Mouse (Mus musculus): ENCODE measurements around the gene Rnd2. TPM values are rescaled to one million over a fixed set of nuclear protein-coding genes. Genes with fewer than 3 reads are reported as not detected.

Rnd2 gene
- polyA plus RNA-seq, 1 experiment = 11.4 TPM

DNA sequence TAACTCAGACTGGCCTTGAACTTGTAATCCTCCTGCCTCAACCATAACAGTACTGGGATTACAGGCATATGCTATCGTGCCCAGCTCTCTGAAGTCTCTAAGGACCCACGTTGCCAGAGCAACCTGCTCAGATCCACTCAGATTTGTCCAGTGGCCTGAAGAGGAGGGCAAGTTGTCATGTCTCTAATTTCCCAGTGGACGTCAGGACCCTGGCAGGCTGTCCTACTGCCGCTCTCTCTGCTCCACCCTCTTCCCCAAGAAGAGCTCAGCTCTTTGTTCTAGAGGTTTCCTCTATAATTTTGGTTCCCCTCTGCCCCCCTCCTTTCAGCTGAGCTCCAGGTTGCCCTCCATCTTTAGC is 12.4 kb downstream of the Rnd2 start:
- TF ChIP-seq CTCF (IDR thresholded peaks at IDR 0.05; ENCODE audit: low read depth, low read length) (no peak), POLR2A (IDR thresholded peaks at IDR 0.05; ENCODE audit: borderline replicate concordance, low read depth, low read length) (no peak)
- H3K27ac ChIP-seq (ENCODE audit: insufficient read depth, low read depth, low read length) = no peak overlapping the region
- no peak overlapping the region for H3K4me3 ChIP-seq (ENCODE audit: insufficient read depth, low read length)
- no peaks in the 10 kb centered on the region for H3K4me1 ChIP-seq (ENCODE audit: control insufficient read depth, insufficient read depth, low read length)

- H3K27ac ChIP-seq (ENCODE audit: insufficient read depth, low read depth, low read length) = no peak overlapping the region
- no peaks in the 10 kb centered on the region for H3K4me1 ChIP-seq (ENCODE audit: control insufficient read depth, insufficient read depth, low read length)
- TF ChIP-seq CTCF (IDR thresholded peaks at IDR 0.05; ENCODE audit: low read depth, low read length) (no peak), POLR2A (IDR thresholded peaks at IDR 0.05; ENCODE audit: borderline replicate concordance, low read depth, low read length) (no peak)
- H3K4me3 ChIP-seq (ENCODE audit: insufficient read depth, low read length) = no peak overlapping the region
Measured at GRCm38 (mm10) chr11:101477552-101478211, 12.9 kb downstream of the Rnd2 start.

DNA sequence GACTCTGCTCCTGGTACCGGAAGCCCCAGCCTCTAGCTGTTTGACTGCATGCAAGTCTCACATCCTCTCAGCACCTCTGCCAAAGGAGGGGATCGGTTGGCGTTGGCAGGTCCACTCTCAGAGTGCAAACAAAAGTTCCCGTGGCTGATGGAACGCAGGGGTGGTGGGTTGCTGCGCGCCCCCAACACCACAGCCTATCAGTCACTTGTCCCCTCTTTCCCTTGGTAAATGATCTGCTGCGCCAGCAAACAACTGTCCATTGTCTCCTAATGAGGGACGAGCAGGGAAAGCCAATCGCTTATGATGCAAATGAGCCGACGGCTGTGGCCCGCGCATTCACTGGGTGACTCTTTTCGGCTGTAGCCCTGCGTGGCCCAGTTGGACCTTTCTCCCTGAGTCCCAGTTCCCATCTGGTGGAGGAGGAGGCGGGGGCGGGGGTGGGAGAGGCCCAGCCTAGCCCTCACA is 14.4 kb downstream of the Rnd2 start:
- H3K27ac ChIP-seq (ENCODE audit: insufficient read depth, low read depth, low read length) = no peak overlapping the region
- TF ChIP-seq CTCF (IDR thresholded peaks at IDR 0.05; ENCODE audit: low read depth, low read length) = no peak
- TF ChIP-seq POLR2A (IDR thresholded peaks at IDR 0.05; ENCODE audit: borderline replicate concordance, low read depth, low read length) = no peak

GRCm38 (mm10) chr11:101480912-101481311 is 16.1 kb downstream of the Rnd2 start:
- Histone ChIP-seq H3K4me3 (ENCODE audit: insufficient read depth, low read length) (no peak overlapping the region), H3K27ac (ENCODE audit: insufficient read depth, low read depth, low read length) (no peak overlapping the region), H3K4me1 (ENCODE audit: control insufficient read depth, insufficient read depth, low read length) (no peaks in the 10 kb centered on the region)
- TF ChIP-seq POLR2A (IDR thresholded peaks at IDR 0.05; ENCODE audit: borderline replicate concordance, low read depth, low read length) (no peak), CTCF (IDR thresholded peaks at IDR 0.05; ENCODE audit: low read depth, low read length) (no peak)

More for the DNA sequence above, 14.4 kb downstream of the Rnd2 start:
- H3K4me1 ChIP-seq (ENCODE audit: control insufficient read depth, insufficient read depth, low read length) = no peaks in the 10 kb centered on the region
- H3K4me3 ChIP-seq (ENCODE audit: insufficient read depth, low read length) = no peak overlapping the region

DNA sequence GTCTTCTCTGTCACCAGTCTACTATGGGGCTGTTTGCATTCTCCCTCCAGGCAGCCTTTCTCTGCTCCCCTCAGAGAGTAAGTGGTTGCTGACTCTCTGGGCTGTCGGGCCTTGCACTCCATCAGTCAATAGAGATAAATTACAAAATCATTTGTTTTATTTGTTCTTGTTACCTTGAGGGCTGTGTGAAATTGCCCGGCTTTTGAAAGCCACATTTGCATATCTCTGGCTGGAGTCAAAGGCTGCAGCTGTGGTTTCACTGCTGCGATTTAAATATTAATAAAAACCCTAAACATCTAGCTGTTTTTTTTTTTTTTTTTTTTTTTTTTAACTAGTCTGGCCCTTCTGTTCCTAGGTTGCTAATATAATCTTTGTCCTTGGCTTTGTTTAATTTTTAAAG is 19.0 kb downstream of the Rnd2 start:
- Histone ChIP-seq H3K4me3 (ENCODE audit: insufficient read depth, low read length) (no peak overlapping the region), H3K4me1 (ENCODE audit: control insufficient read depth, insufficient read depth, low read length) (no peaks in the 10 kb centered on the region), H3K27ac (ENCODE audit: insufficient read depth, low read depth, low read length) (no peak overlapping the region)
- TF ChIP-seq POLR2A (IDR thresholded peaks at IDR 0.05; ENCODE audit: borderline replicate concordance, low read depth, low read length) (no peak), CTCF (IDR thresholded peaks at IDR 0.05; ENCODE audit: low read depth, low read length) (no peak)

GRCm38 (mm10) chr11:101484245-101484644 is 19.4 kb downstream of the Rnd2 start:
- Histone ChIP-seq H3K27ac (ENCODE audit: insufficient read depth, low read depth, low read length) (no peak overlapping the region), H3K4me1 (ENCODE audit: control insufficient read depth, insufficient read depth, low read length) (no peaks in the 10 kb centered on the region), H3K4me3 (ENCODE audit: insufficient read depth, low read length) (no peak overlapping the region)
- no peak for TF ChIP-seq CTCF (IDR thresholded peaks at IDR 0.05; ENCODE audit: low read depth, low read length)
- no peak for TF ChIP-seq POLR2A (IDR thresholded peaks at IDR 0.05; ENCODE audit: borderline replicate concordance, low read depth, low read length)

- no peak for TF ChIP-seq CTCF (IDR thresholded peaks at IDR 0.05; ENCODE audit: low read depth, low read length)
- TF ChIP-seq POLR2A (IDR thresholded peaks at IDR 0.05; ENCODE audit: borderline replicate concordance, low read depth, low read length) = no peak
- no peak overlapping the region for H3K27ac ChIP-seq (ENCODE audit: insufficient read depth, low read depth, low read length)
- H3K4me3 ChIP-seq (ENCODE audit: insufficient read depth, low read length) = no peak overlapping the region
- no peaks in the 10 kb centered on the region for H3K4me1 ChIP-seq (ENCODE audit: control insufficient read depth, insufficient read depth, low read length)
Measured at GRCm38 (mm10) chr11:101484814-101485213, 20.0 kb downstream of the Rnd2 start.

DNA sequence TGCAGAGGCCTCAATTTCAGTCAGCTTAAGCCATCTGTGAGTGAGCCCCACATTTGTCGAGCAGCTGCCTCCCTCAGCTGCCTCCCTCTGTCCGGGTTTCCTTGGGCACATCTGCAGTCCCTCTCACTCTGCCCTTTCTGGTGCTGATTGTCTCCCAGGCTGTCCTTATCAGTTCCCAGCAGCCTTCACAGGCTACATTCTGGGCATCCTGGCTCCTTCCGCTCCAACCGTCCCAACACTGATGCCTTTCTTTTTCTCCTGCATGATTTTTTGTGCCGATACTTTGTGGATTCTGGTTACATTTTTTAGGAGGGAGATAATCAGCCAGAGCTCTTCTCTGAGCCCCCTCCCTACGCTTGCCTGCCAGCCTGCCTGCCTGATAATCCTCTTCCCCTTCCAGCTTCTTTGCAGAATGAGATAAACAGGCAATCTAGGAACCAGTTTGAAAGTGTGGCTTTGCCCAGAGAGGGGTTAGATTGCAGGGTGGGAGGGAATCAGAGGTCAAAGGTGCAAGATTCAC is 20.8 kb downstream of the Rnd2 start:
- Histone ChIP-seq H3K4me3 (ENCODE audit: insufficient read depth, low read length) (no peak overlapping the region), H3K4me1 (ENCODE audit: control insufficient read depth, insufficient read depth, low read length) (no peaks in the 10 kb centered on the region), H3K27ac (ENCODE audit: insufficient read depth, low read depth, low read length) (no peak overlapping the region)
- TF ChIP-seq POLR2A (IDR thresholded peaks at IDR 0.05; ENCODE audit: borderline replicate concordance, low read depth, low read length) = no peak
- TF ChIP-seq CTCF (IDR thresholded peaks at IDR 0.05; ENCODE audit: low read depth, low read length) = no peak

GRCm38 (mm10) chr11:101486126-101486525 is 21.3 kb downstream of the Rnd2 start:
- no peak for TF ChIP-seq CTCF (IDR thresholded peaks at IDR 0.05; ENCODE audit: low read depth, low read length)
- TF ChIP-seq POLR2A (IDR thresholded peaks at IDR 0.05; ENCODE audit: borderline replicate concordance, low read depth, low read length) = no peak
- Histone ChIP-seq H3K27ac (ENCODE audit: insufficient read depth, low read depth, low read length) (no peak overlapping the region), H3K4me3 (ENCODE audit: insufficient read depth, low read length) (no peak overlapping the region), H3K4me1 (ENCODE audit: control insufficient read depth, insufficient read depth, low read length) (no peaks in the 10 kb centered on the region)

DNA sequence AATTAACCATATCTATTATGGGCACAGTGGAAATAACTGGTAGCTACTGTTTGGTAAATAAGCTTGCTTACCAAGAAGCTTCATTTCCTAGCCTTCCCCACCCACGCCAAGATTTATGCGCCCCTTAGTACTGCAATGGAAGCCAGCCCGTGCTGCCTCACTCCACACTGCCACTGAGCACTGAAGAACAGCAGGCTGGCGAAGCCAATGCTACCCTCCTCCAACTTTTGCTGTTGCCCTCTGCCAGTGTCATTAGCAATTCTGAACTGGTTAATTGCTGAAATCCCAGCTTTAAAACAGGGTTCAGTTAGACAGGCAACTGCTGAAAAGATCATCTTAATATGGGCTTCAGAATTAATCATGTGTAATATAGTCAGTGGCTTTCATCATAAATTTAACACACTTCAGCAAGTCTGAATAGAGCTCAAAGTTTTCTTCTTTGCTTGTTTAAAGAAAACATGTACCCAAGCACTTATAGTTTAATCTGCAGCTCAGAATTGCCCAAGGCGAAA is 41.5 kb downstream of the Rnd2 start:
- TF ChIP-seq CTCF (IDR thresholded peaks at IDR 0.05; ENCODE audit: low read depth, low read length) (no peak), POLR2A (IDR thresholded peaks at IDR 0.05; ENCODE audit: borderline replicate concordance, low read depth, low read length) (no peak)
- Histone ChIP-seq H3K27ac (ENCODE audit: insufficient read depth, low read depth, low read length) (no peak overlapping the region), H3K4me1 (ENCODE audit: control insufficient read depth, insufficient read depth, low read length) (no peaks in the 10 kb centered on the region), H3K4me3 (ENCODE audit: insufficient read depth, low read length) (no peak overlapping the region)

Data from bone marrow macrophage, adult 2 months (primary cell).